Mouse (Mus musculus): ENCODE data around the gene Frk. TPM values are rescaled to one million over a fixed set of nuclear protein-coding genes. Genes with fewer than 3 reads are reported as not detected.

The Frk gene
- polyA plus RNA-seq, 1 experiment = 0.12 TPM

GRCm38 (mm10) chr10:34525598-34525997 is 42.4 kb downstream of the Frk start:
- Histone ChIP-seq H3K27ac (ENCODE audit: insufficient read depth, low read length) (no peak overlapping the region), H3K36me3 (ENCODE audit: control insufficient read depth, insufficient read depth, low read length) (no peaks in the 10 kb centered on the region), H3K4me3 (ENCODE audit: extremely low read depth, insufficient read depth, insufficient read length) (no peak overlapping the region), H3K4me1 (ENCODE audit: control insufficient read depth, insufficient read depth, insufficient read length) (no peaks in the 10 kb centered on the region), H3K27me3 (ENCODE audit: control insufficient read depth, insufficient read depth, low read length) (no peaks in the 10 kb centered on the region)
- WGBS = 87% methylated on average over 1 of the region's 1 CpGs
- no peak for TF ChIP-seq POLR2A (IDR thresholded peaks at IDR 0.05; ENCODE audit: low read depth, low read length)
- TF ChIP-seq CTCF (IDR thresholded peaks at IDR 0.05; ENCODE audit: extremely low read depth, insufficient read depth, insufficient read length, insufficient replicate concordance) = no peak
- no peak for DNase-seq (ENCODE audit: low read depth in 1 of 2, low spot score in 2 of 2)

- no peak for DNase-seq (ENCODE audit: low read depth in 1 of 2, low spot score in 2 of 2)
- Histone ChIP-seq H3K27me3 (ENCODE audit: control insufficient read depth, insufficient read depth, low read length) (no peaks in the 10 kb centered on the region), H3K27ac (ENCODE audit: insufficient read depth, low read length) (no peak overlapping the region), H3K36me3 (ENCODE audit: control insufficient read depth, insufficient read depth, low read length) (no peaks in the 10 kb centered on the region), H3K4me3 (ENCODE audit: extremely low read depth, insufficient read depth, insufficient read length) (no peak overlapping the region), H3K4me1 (ENCODE audit: control insufficient read depth, insufficient read depth, insufficient read length) (no peaks in the 10 kb centered on the region)
- 76% methylated on average over 1 of the region's 1 CpGs for WGBS
- TF ChIP-seq POLR2A (IDR thresholded peaks at IDR 0.05; ENCODE audit: low read depth, low read length) (no peak), CTCF (IDR thresholded peaks at IDR 0.05; ENCODE audit: extremely low read depth, insufficient read depth, insufficient read length, insufficient replicate concordance) (no peak)
These were observed 48.6 kb downstream of the Frk start for GRCm38 (mm10) chr10:34531766-34532165.

- H3K4me3 ChIP-seq (ENCODE audit: extremely low read depth, insufficient read depth, insufficient read length) = no peak overlapping the region
- no peak for TF ChIP-seq POLR2A (IDR thresholded peaks at IDR 0.05; ENCODE audit: low read depth, low read length)
- no peak for TF ChIP-seq CTCF (IDR thresholded peaks at IDR 0.05; ENCODE audit: extremely low read depth, insufficient read depth, insufficient read length, insufficient replicate concordance)
- 53% methylated on average over 1 of the region's 1 CpGs for WGBS
- H3K4me1 ChIP-seq (ENCODE audit: control insufficient read depth, insufficient read depth, insufficient read length) = no peaks in the 10 kb centered on the region
- no peaks in the 10 kb centered on the region for H3K36me3 ChIP-seq (ENCODE audit: control insufficient read depth, insufficient read depth, low read length)
- no peak for DNase-seq (ENCODE audit: low read depth in 1 of 2, low spot score in 2 of 2)
- no peaks in the 10 kb centered on the region for H3K27me3 ChIP-seq (ENCODE audit: control insufficient read depth, insufficient read depth, low read length)
- H3K27ac ChIP-seq (ENCODE audit: insufficient read depth, low read length) = no peak overlapping the region
These were observed 49.3 kb downstream of the Frk start for GRCm38 (mm10) chr10:34532507-34532906.

GRCm38 (mm10) chr10:34540687-34541086 is 57.5 kb downstream of the Frk start:
- H3K4me1 ChIP-seq (ENCODE audit: control insufficient read depth, insufficient read depth, insufficient read length) = no peaks in the 10 kb centered on the region
- no peak overlapping the region for H3K4me3 ChIP-seq (ENCODE audit: extremely low read depth, insufficient read depth, insufficient read length)
- no peak overlapping the region for H3K27ac ChIP-seq (ENCODE audit: insufficient read depth, low read length)
- no peak for DNase-seq (ENCODE audit: low read depth in 1 of 2, low spot score in 2 of 2)
- no peaks in the 10 kb centered on the region for H3K27me3 ChIP-seq (ENCODE audit: control insufficient read depth, insufficient read depth, low read length)
- 77% methylated on average over 2 of the region's 2 CpGs for WGBS
- no peak for TF ChIP-seq CTCF (IDR thresholded peaks at IDR 0.05; ENCODE audit: extremely low read depth, insufficient read depth, insufficient read length, insufficient replicate concordance)
- no peak for TF ChIP-seq POLR2A (IDR thresholded peaks at IDR 0.05; ENCODE audit: low read depth, low read length)
- no peaks in the 10 kb centered on the region for H3K36me3 ChIP-seq (ENCODE audit: control insufficient read depth, insufficient read depth, low read length)

DNA sequence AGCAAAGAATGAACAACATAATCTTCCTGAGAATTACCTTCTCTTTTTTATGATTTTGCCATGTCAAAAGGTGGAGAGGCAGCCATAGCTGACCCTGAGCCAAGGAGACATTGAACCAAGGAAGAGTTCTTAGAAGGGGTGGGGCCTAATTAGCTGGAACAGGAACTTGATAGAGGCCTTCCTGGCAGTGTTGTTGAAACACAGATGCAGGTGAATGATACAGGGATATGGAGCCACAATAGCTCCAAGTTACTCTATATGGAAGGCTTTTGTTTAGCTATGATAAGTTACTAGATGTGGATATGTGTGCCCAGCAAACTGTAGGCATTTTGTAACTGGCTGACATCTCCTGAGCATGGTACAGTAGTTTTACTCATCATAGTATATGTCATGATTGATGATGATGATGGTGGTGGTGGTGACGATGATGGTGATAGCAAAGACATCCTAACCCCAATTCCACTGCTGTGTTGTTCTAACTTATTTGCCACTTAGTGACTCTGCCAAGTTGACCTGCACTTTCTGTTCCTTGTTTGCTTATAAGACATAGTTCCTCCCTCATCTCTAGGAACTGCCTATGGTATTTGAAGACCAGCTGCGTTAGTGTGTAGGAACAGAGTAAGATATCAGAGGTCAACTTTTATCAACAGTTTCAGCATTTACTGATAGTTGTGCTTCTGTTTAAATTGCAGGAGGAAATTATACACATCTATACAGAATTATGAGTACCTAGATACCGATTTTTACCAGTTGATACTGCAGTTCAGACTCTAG is 58.7 kb downstream of the Frk start:
- H3K27me3 ChIP-seq (ENCODE audit: control insufficient read depth, insufficient read depth, low read length) = no peaks in the 10 kb centered on the region; the same call in 1 of the 2 replicates
- H3K36me3 ChIP-seq (ENCODE audit: control insufficient read depth, insufficient read depth, low read length) = no peaks in the 10 kb centered on the region
- TF ChIP-seq POLR2A (IDR thresholded peaks at IDR 0.05; ENCODE audit: low read depth, low read length) (no peak), CTCF (IDR thresholded peaks at IDR 0.05; ENCODE audit: extremely low read depth, insufficient read depth, insufficient read length, insufficient replicate concordance) (no peak)
- H3K4me3 ChIP-seq (ENCODE audit: extremely low read depth, insufficient read depth, insufficient read length) = no peak overlapping the region
- WGBS = 81% methylated on average over 3 of the region's 3 CpGs
- no peak for DNase-seq (ENCODE audit: low read depth in 1 of 2, low spot score in 2 of 2)
- H3K27ac ChIP-seq (ENCODE audit: insufficient read depth, low read length) = no peak overlapping the region
- H3K4me1 ChIP-seq (ENCODE audit: control insufficient read depth, insufficient read depth, insufficient read length) = no peaks in the 10 kb centered on the region

GRCm38 (mm10) chr10:34550612-34551011 is 67.4 kb downstream of the Frk start:
- WGBS = 86% methylated on average over 5 of the region's 5 CpGs
- DNase-seq (ENCODE audit: low read depth in 1 of 2, low spot score in 2 of 2) = no peak
- no peaks in the 10 kb centered on the region for H3K36me3 ChIP-seq (ENCODE audit: control insufficient read depth, insufficient read depth, low read length)

DNA sequence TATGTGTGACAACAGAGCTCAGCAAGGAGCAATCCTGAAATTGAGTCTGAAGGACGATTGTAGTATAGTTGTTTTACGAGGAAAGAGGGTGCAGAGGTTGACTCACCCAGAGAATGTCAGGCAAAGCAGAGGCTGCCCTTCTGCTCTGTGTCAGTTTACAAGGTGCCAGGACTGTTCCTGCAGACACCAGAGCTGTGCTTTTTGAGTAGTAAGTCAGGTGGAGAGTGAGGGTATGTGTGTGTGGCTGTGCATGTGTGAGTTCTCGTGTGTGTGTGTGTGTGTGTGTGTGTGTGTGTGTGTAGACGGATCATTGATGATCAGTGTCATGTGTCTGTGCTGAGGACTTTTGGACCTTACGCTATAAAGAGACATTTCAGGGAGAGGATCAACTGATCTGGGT is 68.4 kb downstream of the Frk start:
- H3K36me3 ChIP-seq (ENCODE audit: control insufficient read depth, insufficient read depth, low read length) = no peaks in the 10 kb centered on the region
- WGBS = 81% methylated on average over 5 of the region's 5 CpGs
- DNase-seq (ENCODE audit: low read depth in 1 of 2, low spot score in 2 of 2) = no peak
- TF ChIP-seq POLR2A (IDR thresholded peaks at IDR 0.05; ENCODE audit: low read depth, low read length) (no peak), CTCF (IDR thresholded peaks at IDR 0.05; ENCODE audit: extremely low read depth, insufficient read depth, insufficient read length, insufficient replicate concordance) (no peak)
- H3K27me3 ChIP-seq (ENCODE audit: control insufficient read depth, insufficient read depth, low read length) = no peaks in the 10 kb centered on the region
- H3K4me1 ChIP-seq (ENCODE audit: control insufficient read depth, insufficient read depth, insufficient read length) = no peaks in the 10 kb centered on the region
- H3K4me3 ChIP-seq (ENCODE audit: extremely low read depth, insufficient read depth, insufficient read length) = no peak overlapping the region
- no peak overlapping the region for H3K27ac ChIP-seq (ENCODE audit: insufficient read depth, low read length)

More at GRCm38 (mm10) chr10:34550612-34551011, 67.4 kb downstream of the Frk start:
- TF ChIP-seq CTCF (IDR thresholded peaks at IDR 0.05; ENCODE audit: extremely low read depth, insufficient read depth, insufficient read length, insufficient replicate concordance) = no peak
- TF ChIP-seq POLR2A (IDR thresholded peaks at IDR 0.05; ENCODE audit: low read depth, low read length) = no peak
- no peaks in the 10 kb centered on the region for H3K4me1 ChIP-seq (ENCODE audit: control insufficient read depth, insufficient read depth, insufficient read length)
- H3K27me3 ChIP-seq (ENCODE audit: control insufficient read depth, insufficient read depth, low read length) = no peaks in the 10 kb centered on the region; the same call in 1 of the 2 replicates
- no peak overlapping the region for H3K4me3 ChIP-seq (ENCODE audit: extremely low read depth, insufficient read depth, insufficient read length)
- H3K27ac ChIP-seq (ENCODE audit: insufficient read depth, low read length) = no peak overlapping the region
